ENCODE assay signal across 30 mouse cellular contexts in genomic region chr9:49898947-49899346, GRCm38 (mm10).
A peak's percentile ranks its signal among the peaks of the same experiment; 100 is the strongest.
DNase-seq lines count a peak whose midpoint lies in the region; ATAC-seq and TF ChIP-seq lines count a peak whose summit lies in the region.
"Had no signal": no experiment of that assay in that cellular context is flagged by ENCODE, and none has a peak within 500 bp of the region (broad histone marks: within the 10 kb centered on the region; RNA-seq: fewer than 3 reads in every experiment).

No protein-coding gene starts in this region.

- H3K4me1 ChIP-seq in intestine, embryonic 14.5 days (replicated peaks; ENCODE audit: control insufficient read depth, insufficient read depth, low read length): no peaks in the 10 kb centered on the region
- no peaks in the 10 kb centered on the region for H3K4me1 ChIP-seq in intestine, postnatal 0 days (replicated peaks; ENCODE audit: control insufficient read depth, insufficient read depth, low read length)
- no peaks in the 10 kb centered on the region for H3K4me1 ChIP-seq in kidney, adult 2 months (ENCODE audit: control insufficient read depth, insufficient read depth, low read length)
- H3K4me1 ChIP-seq: heart, embryonic 10.5 days; limb, embryonic 10.5 days; limb, embryonic 15.5 days; liver, embryonic 13.5 days; neural tube, embryonic 12.5 days had no signal

- H3K9ac ChIP-seq in intestine, embryonic 14.5 days (ENCODE audit: low read length): no peak overlapping the region
- no peak overlapping the region for H3K9ac ChIP-seq in intestine, postnatal 0 days (ENCODE audit: low read depth, low read length)
- H3K9ac ChIP-seq: forebrain, embryonic 13.5 days; hindbrain, embryonic 14.5 days; limb, embryonic 15.5 days; liver, embryonic 13.5 days; lung, embryonic 14.5 days; neural tube, embryonic 12.5 days had no signal

- peak; percentile 16 for DNase-seq in intestine, embryonic 14.5 days (ENCODE audit: low spot score)
- DNase-seq in right cerebral cortex, postnatal 10 days (ENCODE audit: low spot score in 2 of 2): peak; percentile 35 to 37
- DNase-seq in right cerebral cortex, adult 18-20 months: no peak
- DNase-seq in layer of hippocampus, adult 8-10 months (ENCODE audit: low spot score in 2 of 2): peak; percentile 23 to 48
- no peak for DNase-seq in lung, adult 18-20 months
- DNase-seq in kidney, adult 2 months: no peak
- DNase-seq: adrenal gland, adult 2 months; adrenal gland, postnatal 36 days; cerebellum, adult 2 months; cerebellum, postnatal 14 days; gastrocnemius, postnatal 14 days; kidney, adult 8-10 months; kidney, postnatal 10 days; liver, embryonic 13.5 days; lung, embryonic 14.5 days; lung, postnatal 14 days; right cerebral cortex, postnatal 14 days; thymus, postnatal 14 days had no signal

- no peak overlapping the region for H3K4me3 ChIP-seq in intestine, embryonic 14.5 days (ENCODE audit: low read depth, low read length)
- no peak overlapping the region for H3K4me3 ChIP-seq in intestine, postnatal 0 days (ENCODE audit: low read depth, low read length)
- no peak overlapping the region for H3K4me3 ChIP-seq in kidney, adult 2 months (ENCODE audit: insufficient read depth, low read depth, low read length)
- H3K4me3 ChIP-seq: forebrain, embryonic 13.5 days; heart, embryonic 10.5 days; limb, embryonic 10.5 days; limb, embryonic 15.5 days; liver, embryonic 13.5 days; midbrain, embryonic 10.5 days; neural tube, embryonic 12.5 days had no signal

- no peaks in the 10 kb centered on the region for H3K9me3 ChIP-seq in intestine, embryonic 14.5 days (ENCODE audit: control insufficient read depth, low read length)
- no peaks in the 10 kb centered on the region for H3K9me3 ChIP-seq in intestine, postnatal 0 days (ENCODE audit: control insufficient read depth)
- H3K9me3 ChIP-seq: heart, embryonic 10.5 days; limb, embryonic 10.5 days; limb, embryonic 15.5 days; liver, embryonic 13.5 days had no signal

- no peak overlapping the region for H3K27ac ChIP-seq in intestine, embryonic 14.5 days (ENCODE audit: low read depth)
- no peak overlapping the region for H3K27ac ChIP-seq in intestine, postnatal 0 days (ENCODE audit: low read depth, low read length)
- H3K27ac ChIP-seq in kidney, adult 2 months (ENCODE audit: insufficient read depth, low read depth, low read length): no peak overlapping the region
- H3K27ac ChIP-seq: forebrain, embryonic 13.5 days; heart, embryonic 10.5 days; hindbrain, embryonic 14.5 days; limb, embryonic 10.5 days; limb, embryonic 15.5 days; liver, embryonic 13.5 days; midbrain, embryonic 10.5 days; neural tube, embryonic 12.5 days had no signal

- H3K36me3 ChIP-seq in intestine, embryonic 14.5 days (ENCODE audit: control insufficient read depth, insufficient read depth, low read length): no peaks in the 10 kb centered on the region
- H3K36me3 ChIP-seq in intestine, postnatal 0 days (ENCODE audit: control insufficient read depth, insufficient read depth): no peaks in the 10 kb centered on the region
- H3K36me3 ChIP-seq in kidney, adult 2 months (ENCODE audit: control insufficient read depth, insufficient read depth, low read length): no peaks in the 10 kb centered on the region
- H3K36me3 ChIP-seq: heart, embryonic 10.5 days; limb, embryonic 10.5 days; limb, embryonic 15.5 days; liver, embryonic 13.5 days; midbrain, embryonic 10.5 days; neural tube, embryonic 12.5 days had no signal

- no peak for TF ChIP-seq CTCF in intestine, postnatal 0 days (IDR thresholded peaks at IDR 0.05; ENCODE audit: low read depth)
- TF ChIP-seq CTCF in kidney, adult 2 months (conservative IDR thresholded peaks at IDR 0.05; ENCODE audit: insufficient read depth, insufficient read length, low read depth, low read length): no peak

- no peak for TF ChIP-seq POLR2A in kidney, adult 2 months (IDR thresholded peaks at IDR 0.05; ENCODE audit: low read depth, low read length)

- no peaks in the 10 kb centered on the region for H3K27me3 ChIP-seq in intestine, embryonic 14.5 days (replicated peaks; ENCODE audit: control insufficient read depth, insufficient read depth, low read length)
- H3K27me3 ChIP-seq in intestine, postnatal 0 days (replicated peaks; ENCODE audit: control insufficient read depth, insufficient read depth, low read length): no peaks in the 10 kb centered on the region
- no peaks in the 10 kb centered on the region for H3K27me3 ChIP-seq in kidney, adult 2 months (replicated peaks; ENCODE audit: control insufficient read depth, insufficient read depth, low read length)
- H3K27me3 ChIP-seq: forebrain, embryonic 13.5 days; limb, embryonic 15.5 days; liver, embryonic 13.5 days; neural tube, embryonic 12.5 days had no signal

- H3K4me2 ChIP-seq in intestine, embryonic 14.5 days (ENCODE audit: low read length): no peak overlapping the region
- no peak overlapping the region for H3K4me2 ChIP-seq in intestine, postnatal 0 days (replicated peaks; ENCODE audit: low read depth)
- H3K4me2 ChIP-seq: forebrain, embryonic 13.5 days; hindbrain, embryonic 14.5 days; limb, embryonic 15.5 days; liver, embryonic 13.5 days; lung, embryonic 14.5 days; neural tube, embryonic 12.5 days had no signal

- no peak for ATAC-seq in intestine, embryonic 14.5 days (replicated peaks; ENCODE audit: low FRiP score, low TSS enrichment, low read depth)
- no peak for ATAC-seq in intestine, postnatal 0 days
- no peak for ATAC-seq in frontal cortex, adult (ENCODE audit: low TSS enrichment)
- ATAC-seq: activated CD4-positive, CD25-positive, alpha-beta regulatory T cell, adult 4 months; forebrain, embryonic 13.5 days; inflammation-experienced regulatory T-cells, adult 6 months; midbrain, embryonic 16.5 days had no signal

- WGBS in intestine, embryonic 14.5 days: 86% methylated on average over 5 of the region's 5 CpGs
- WGBS in intestine, postnatal 0 days: 83% methylated on average over 5 of the region's 5 CpGs
- 81% methylated on average over 5 of the region's 5 CpGs for WGBS in kidney, adult 2 months

Comparison
In these comparisons a context has a peak if more than half of its experiments do, and no peak if none do; other contexts are left out.
1. DNase-seq: peak in intestine, embryonic 14.5 days (single experiment), right cerebral cortex, postnatal 10 days (2 of 2) and layer of hippocampus, adult 8-10 months (2 of 2); none in right cerebral cortex, adult 18-20 months (single experiment), lung, adult 18-20 months (0 of 2) and kidney, adult 2 months (single experiment).